In genomic region chr15:86236252-86236651, GRCm38 (mm10) we compare ENCODE assay signal across 9 mouse cellular contexts. TPM values are rescaled to one million over a fixed set of nuclear protein-coding genes. Genes with fewer than 3 reads are reported as not detected.
DNase-seq lines count a peak whose midpoint lies in the region; ATAC-seq and TF ChIP-seq lines count a peak whose summit lies in the region.
"Had no signal": no experiment of that assay in that cellular context is flagged by ENCODE, and none has a peak within 500 bp of the region (broad histone marks: within the 10 kb centered on the region; RNA-seq: fewer than 3 reads in every experiment).

No protein-coding gene starts in this region.

- H3K4me3 ChIP-seq in kidney, embryonic 14.5 days (ENCODE audit: low read length), result no peak overlapping the region
- H3K4me3 ChIP-seq in E14TG2a.4 (replicated peaks; ENCODE audit: low read length), result no peak overlapping the region
- H3K4me3 ChIP-seq in liver, embryonic 14.5 days (ENCODE audit: insufficient read depth in 1 of 2, low read depth in 2 of 2, low read length in 2 of 2), result no peak overlapping the region
- H3K4me3 ChIP-seq: embryonic facial prominence, embryonic 15.5 days had no signal

- DNase-seq in kidney, adult 18-20 months, result peak; percentile 69
- peak; percentile 70 for DNase-seq in adrenal gland, postnatal 25 days
- no peak for DNase-seq in liver, embryonic 14.5 days (ENCODE audit: low read depth in 3 of 3, low spot score in 3 of 3)
- peak; percentile 34 for DNase-seq in retina, postnatal 7 days (ENCODE audit: low read depth, low spot score)

- H3K36me3 ChIP-seq in kidney, embryonic 14.5 days (ENCODE audit: control insufficient read depth, insufficient read depth, low read length), result peaks cover 10% of the 10 kb centered on the region; the same call in 1 of the 2 replicates
- H3K36me3 ChIP-seq in E14TG2a.4 (ENCODE audit: insufficient read depth, low read length), result peaks cover 62% of the 10 kb centered on the region
- peaks cover 2% of the 10 kb centered on the region for H3K36me3 ChIP-seq in liver, embryonic 14.5 days (replicated peaks; ENCODE audit: control insufficient read depth, insufficient read depth, low read depth)

- H3K4me1 ChIP-seq in kidney, embryonic 14.5 days (ENCODE audit: control insufficient read depth, insufficient read depth, low read length), result no peaks in the 10 kb centered on the region
- 0 out of 2 replicates have a peak, but pooled peaks cover 10% of the 10 kb centered on the region for H3K4me1 ChIP-seq in E14TG2a.4 (replicated peaks; ENCODE audit: low read depth, low read length)
- H3K4me1 ChIP-seq in liver, embryonic 14.5 days (replicated peaks; ENCODE audit: control insufficient read depth in 2 of 2, insufficient read depth in 2 of 2, low read length in 1 of 2), result no peaks in the 10 kb centered on the region
- H3K4me1 ChIP-seq: embryonic facial prominence, embryonic 15.5 days had no signal

- no peak overlapping the region for H3K27ac ChIP-seq in kidney, embryonic 14.5 days (ENCODE audit: low read depth, low read length)
- H3K27ac ChIP-seq in liver, embryonic 14.5 days, result no peak overlapping the region
- H3K27ac ChIP-seq: embryonic facial prominence, embryonic 15.5 days had no signal

- TF ChIP-seq CTCF in E14TG2a.4 (conservative IDR thresholded peaks at IDR 0.05; ENCODE audit: low read length), result peak; percentile 67
- peak; percentile 89 for TF ChIP-seq CTCF in liver, embryonic 14.5 days (IDR thresholded peaks at IDR 0.05; ENCODE audit: low read depth)

- no peak for ATAC-seq in kidney, embryonic 14.5 days (ENCODE audit: low FRiP score, low TSS enrichment)
- ATAC-seq in erythroid progenitor cell, adult 5-6 weeks (replicated peaks; ENCODE audit: low FRiP score, poor library complexity, severe bottlenecking), result 0 out of 2 replicates have a peak, but pooled peaks have one; percentile 43
- ATAC-seq in liver, embryonic 14.5 days (ENCODE audit: insufficient read depth), result no peak
- ATAC-seq in activated CD4-positive, CD25-positive, alpha-beta regulatory T cell, adult 4 months, result no peak

- H3K9ac ChIP-seq in kidney, embryonic 14.5 days (ENCODE audit: low read depth, low read length), result no peak overlapping the region
- no peak overlapping the region for H3K9ac ChIP-seq in liver, embryonic 14.5 days (replicated peaks)
- H3K9ac ChIP-seq: embryonic facial prominence, embryonic 15.5 days had no signal

- TF ChIP-seq EP300 in liver, embryonic 14.5 days (IDR thresholded peaks at IDR 0.05; ENCODE audit: low read depth), result no peak

- WGBS in kidney, embryonic 14.5 days, result 35% methylated on average over 4 of the region's 4 CpGs
- WGBS in liver, embryonic 14.5 days (ENCODE audit: insufficient replicate concordance), result 14% methylated on average over 4 of the region's 4 CpGs

- H3K27me3 ChIP-seq in kidney, embryonic 14.5 days (ENCODE audit: control insufficient read depth, insufficient read depth, low read length), result no peaks in the 10 kb centered on the region
- no peaks in the 10 kb centered on the region for H3K27me3 ChIP-seq in E14TG2a.4 (ENCODE audit: insufficient read depth, low read length)
- no peaks in the 10 kb centered on the region for H3K27me3 ChIP-seq in liver, embryonic 14.5 days (ENCODE audit: control insufficient read depth, insufficient read depth, low read length)
- H3K27me3 ChIP-seq: embryonic facial prominence, embryonic 15.5 days had no signal

- H3K9me3 ChIP-seq in kidney, embryonic 14.5 days (ENCODE audit: control insufficient read depth, low read length), result no peaks in the 10 kb centered on the region
- H3K9me3 ChIP-seq in E14TG2a.4 (ENCODE audit: low read length), result peaks cover 12% of the 10 kb centered on the region
- H3K9me3 ChIP-seq in liver, embryonic 14.5 days (ENCODE audit: control insufficient read depth, low read length), result no peaks in the 10 kb centered on the region
- H3K9me3 ChIP-seq: embryonic facial prominence, embryonic 15.5 days had no signal

- no peak overlapping the region for H3K4me2 ChIP-seq in kidney, embryonic 14.5 days (replicated peaks; ENCODE audit: low read depth, low read length)
- no peak overlapping the region for H3K4me2 ChIP-seq in liver, embryonic 14.5 days (ENCODE audit: low read depth)
- H3K4me2 ChIP-seq: embryonic facial prominence, embryonic 15.5 days had no signal

RNA-seq across cellular contexts. Expression of gene Tbc1d22a, which starts 22.0 kb away (rescaled TPM):
- 6.5 and 11.1 TPM in 2 replicates for polyA plus RNA-seq in kidney, embryonic 14.5 days (2014; fragmentation: Nextera tagmentation; extraction: Ambion mirVana)
- 24.7 and 33.8 TPM in 2 replicates for total RNA-seq in adrenal gland, postnatal 25 days (2021)
- 7.6 and 9.2 TPM in 2 replicates for total RNA-seq in erythroid progenitor cell, adult 5-6 weeks (2015; ENCODE audit: low replicate concordance)
- 8.2 and 12.9 TPM in 2 replicates for total RNA-seq in erythroid progenitor cell, adult 5-6 weeks (2017; ENCODE audit: low replicate concordance)
- polyA plus RNA-seq in liver, embryonic 14.5 days (2012; rRNA removed), result 5.8 and 6.4 TPM in 2 replicates
- 4.1 and 4.9 TPM in 2 replicates for polyA plus RNA-seq in liver, embryonic 14.5 days (2014; fragmentation: Nextera tagmentation; extraction: Ambion mirVana)
- polyA plus RNA-seq in activated CD4-positive, CD25-positive, alpha-beta regulatory T cell, adult 4 months (2017; shearing (Covaris generic)), result 10 to 100 TPM; 10.6 to 13.1 TPM

RNA-seq across cellular contexts. Expression of gene Cerk, which starts 50.3 kb away (rescaled TPM):
- 5.7 and 14.2 TPM in 2 replicates for polyA plus RNA-seq in kidney, embryonic 14.5 days (2014; fragmentation: Nextera tagmentation; extraction: Ambion mirVana)
- 26.4 and 29.6 TPM in 2 replicates for total RNA-seq in adrenal gland, postnatal 25 days (2021)
- 7.9 and 10.1 TPM in 2 replicates for total RNA-seq in erythroid progenitor cell, adult 5-6 weeks (2015; ENCODE audit: low replicate concordance)
- total RNA-seq in erythroid progenitor cell, adult 5-6 weeks (2017; ENCODE audit: low replicate concordance), result 5.5 and 10.0 TPM in 2 replicates
- 2.4 and 2.9 TPM in 2 replicates for polyA plus RNA-seq in liver, embryonic 14.5 days (2012; rRNA removed)
- polyA plus RNA-seq in liver, embryonic 14.5 days (2014; fragmentation: Nextera tagmentation; extraction: Ambion mirVana), result 2.7 and 3.3 TPM in 2 replicates
- 1 to 10 TPM; 5.1 to 5.7 TPM for polyA plus RNA-seq in activated CD4-positive, CD25-positive, alpha-beta regulatory T cell, adult 4 months (2017; shearing (Covaris generic))

Comparison
In these comparisons a context has a peak if more than half of its experiments do, and no peak if none do; other contexts are left out.
1. DNase-seq: peak in kidney, adult 18-20 months (single experiment), adrenal gland, postnatal 25 days (single experiment) and retina, postnatal 7 days (single experiment); none in liver, embryonic 14.5 days (0 of 3).